Mouse (Mus musculus): ENCODE measurements around the gene Zfp92.

GRCm38 (mm10) chrX:73363291-73363690 is 47.6 kb upstream of the Zfp92 start:
- TF ChIP-seq POLR2A (IDR thresholded peaks at IDR 0.05; ENCODE audit: low read depth, low read length) (no peak), CTCF (IDR thresholded peaks at IDR 0.05; ENCODE audit: extremely low read depth, insufficient read depth, insufficient read length, insufficient replicate concordance) (no peak)

All from spleen, adult 2 months (tissue).